Mouse (Mus musculus) cerebellum, postnatal 10 days (tissue): Measurements from ENCODE around the gene Uck1.

Experiments used
- DNase-seq, 2 experiments: peaks; one replicate each; pipeline ENCODE4 v3.0.0; 2021; ENCODE audit warnings: mixed read lengths in 2 of 2

Uck1 gene

DNA sequence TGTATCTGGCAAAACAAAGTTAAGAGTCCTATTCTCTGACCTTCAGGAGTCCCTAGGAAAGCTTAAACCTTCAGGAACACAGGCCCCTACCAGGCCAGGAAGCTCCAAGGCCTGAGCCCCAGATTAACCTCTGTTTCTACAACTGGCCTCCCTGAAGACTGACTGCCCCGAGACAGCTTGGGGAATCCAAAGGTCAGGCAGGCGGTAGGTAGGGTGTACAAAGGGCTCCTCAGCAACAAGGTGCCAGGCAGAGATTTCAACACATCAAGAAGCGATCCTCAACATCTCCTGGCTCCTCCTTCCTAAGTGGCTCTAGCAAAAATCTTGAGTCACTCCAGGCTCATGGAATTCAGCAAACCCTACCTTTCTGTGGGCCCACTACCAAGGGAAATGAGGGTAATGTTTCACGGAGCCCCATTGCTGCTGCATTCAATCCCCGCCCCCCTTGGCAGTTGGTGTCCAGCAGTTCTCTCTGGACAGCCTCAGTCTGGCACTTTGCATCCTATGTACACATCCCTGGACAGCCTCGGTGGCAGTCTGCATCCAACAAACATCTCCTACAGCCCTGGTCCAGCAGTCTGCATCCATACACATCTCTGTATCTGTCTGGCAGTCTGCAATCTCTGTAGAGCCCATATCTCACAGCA is 949 bp downstream of the Uck1 start:
- DNase-seq: no peak

DNA sequence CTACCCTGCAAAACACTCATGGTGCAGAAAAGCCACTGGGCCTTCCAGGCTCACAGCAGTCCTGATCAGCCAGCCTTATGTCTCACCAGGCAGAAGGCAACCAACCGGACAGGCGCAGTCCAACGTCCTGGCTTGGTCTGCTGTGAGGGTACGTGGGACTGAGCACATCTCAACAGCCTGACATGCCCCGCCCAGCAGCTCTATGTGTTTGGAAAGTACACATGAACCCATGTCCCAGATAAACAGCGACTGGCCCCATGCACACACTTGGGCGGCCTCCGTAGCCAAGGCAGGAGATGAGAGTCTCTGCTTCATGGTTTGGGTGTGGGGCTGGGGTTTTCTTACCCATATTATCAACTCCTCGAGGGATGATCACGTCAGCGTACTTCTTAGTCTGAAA is 3.7 kb downstream of the Uck1 start:
- no peak for DNase-seq

- DNase-seq: no peak
Observed at GRCm38 (mm10) chr2:32254563-32254962, 5.4 kb downstream of the Uck1 start.

DNA sequence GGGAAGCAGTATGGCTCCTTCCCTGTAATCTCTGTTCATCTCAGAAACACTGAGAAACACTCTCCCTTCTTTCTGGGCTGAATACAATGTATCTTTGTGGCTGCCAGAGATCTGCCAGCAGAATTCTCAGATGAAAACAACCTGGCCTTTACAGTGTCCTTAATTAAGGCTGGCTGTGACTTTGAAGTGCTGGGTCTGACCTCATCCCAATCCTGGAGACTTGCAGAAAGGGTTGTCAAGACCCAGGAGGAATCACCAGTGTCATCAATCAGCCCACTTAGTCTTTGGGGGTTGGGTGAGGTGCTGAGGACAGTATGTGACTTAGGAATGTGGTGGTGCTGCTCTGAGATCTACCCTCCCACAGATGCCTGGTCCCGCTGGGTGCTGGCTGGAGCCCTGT is 6.6 kb downstream of the Uck1 start:
- DNase-seq: no peak

DNA sequence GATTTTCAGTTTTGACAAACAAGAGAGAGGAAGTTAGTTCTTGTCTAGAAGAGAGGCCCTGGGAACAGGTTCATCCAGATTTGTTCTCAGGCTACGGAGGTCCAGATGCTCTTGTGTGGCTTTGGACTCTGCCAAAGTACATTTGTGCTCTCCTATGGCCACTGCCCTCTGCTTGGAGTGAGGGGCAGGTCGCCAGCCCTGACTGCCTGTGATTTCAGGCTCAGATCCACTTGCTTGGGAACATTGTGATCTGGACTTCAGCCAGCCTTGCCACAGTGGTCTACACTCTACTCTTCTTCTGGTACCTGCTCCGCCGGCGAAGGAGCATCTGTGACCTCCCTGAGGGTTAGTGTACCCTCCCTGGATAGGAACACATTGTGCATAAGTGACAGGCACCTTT is 7.3 kb downstream of the Uck1 start:
- no peak for DNase-seq

DNA sequence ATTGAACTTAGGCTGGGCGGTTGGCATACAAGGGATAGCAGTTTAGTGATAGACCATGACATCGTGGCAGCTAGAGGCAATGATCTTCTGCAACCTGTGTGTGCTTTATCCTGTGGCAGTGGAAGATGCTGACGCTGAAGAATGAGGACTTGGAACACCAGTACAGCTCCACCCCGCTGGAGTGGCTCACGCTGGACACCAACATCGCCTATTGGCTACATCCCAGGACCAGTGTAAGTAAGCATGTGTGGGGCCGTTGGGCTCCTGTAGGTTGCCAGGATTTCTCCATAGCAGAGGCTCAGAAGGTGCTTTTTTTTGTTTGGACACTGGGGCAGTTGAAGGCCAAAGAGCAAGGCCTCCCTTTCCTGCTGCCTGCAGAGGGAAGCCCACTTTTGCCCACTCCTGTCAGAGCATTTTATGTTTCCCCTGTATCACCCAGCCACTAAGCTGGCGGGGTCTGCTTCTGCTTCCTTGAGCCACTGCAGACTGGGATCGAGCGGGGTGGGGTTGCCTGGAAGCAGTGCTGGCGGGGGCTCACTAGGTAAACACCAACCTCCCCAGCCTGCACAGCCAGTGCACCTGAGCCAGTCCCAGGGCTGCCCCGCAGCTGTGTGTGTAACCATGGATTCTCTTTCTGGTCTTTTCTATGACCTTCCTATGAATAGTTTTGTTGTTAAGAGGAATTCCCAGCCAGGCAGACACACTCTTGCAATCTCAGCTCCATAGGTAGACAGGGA is 8.0 kb downstream of the Uck1 start:
- DNase-seq: no peak

- DNase-seq: no peak
Observed at GRCm38 (mm10) chr2:32248377-32249361, 11.3 kb downstream of the Uck1 start.

DNA sequence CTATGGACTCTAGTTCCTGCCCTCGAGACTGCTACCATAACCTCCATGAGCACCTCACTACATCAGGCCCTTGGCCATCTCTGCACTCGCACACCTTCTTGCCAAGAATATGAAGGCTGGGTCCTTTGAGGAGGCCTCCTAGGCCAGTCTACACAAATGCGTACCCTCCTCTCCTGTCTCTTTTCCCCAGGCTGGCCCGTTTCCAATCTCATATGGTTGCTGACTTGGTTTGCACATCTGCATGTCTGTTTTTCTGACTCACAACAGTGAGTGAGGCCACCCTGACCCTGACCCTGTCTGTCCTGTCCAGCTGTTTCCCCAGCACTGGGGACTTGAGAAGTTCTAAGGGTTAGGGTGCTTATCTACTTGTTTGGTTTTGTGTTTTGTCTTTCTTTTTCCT is 13.2 kb downstream of the Uck1 start:
- no peak for DNase-seq

DNA sequence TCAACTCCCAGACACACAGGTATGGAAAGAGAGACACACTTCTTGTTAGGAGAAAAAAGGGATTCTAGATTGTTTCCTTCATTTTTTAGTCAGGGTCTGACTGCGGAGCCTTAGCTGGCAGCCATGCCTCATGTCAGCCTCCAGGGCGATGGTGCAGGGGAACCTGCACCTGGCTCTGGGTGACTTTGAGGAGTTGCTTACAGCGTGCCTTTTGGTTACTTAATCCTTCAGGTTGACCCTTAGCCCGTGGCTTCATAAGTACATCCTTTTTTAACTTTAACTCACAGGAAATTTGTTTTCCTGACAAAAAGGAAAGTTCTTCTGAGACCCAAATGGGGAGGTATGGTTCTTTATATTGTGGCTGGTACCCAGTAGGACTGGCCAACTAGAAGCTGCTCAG is 17.0 kb downstream of the Uck1 start:
- no peak for DNase-seq

DNA sequence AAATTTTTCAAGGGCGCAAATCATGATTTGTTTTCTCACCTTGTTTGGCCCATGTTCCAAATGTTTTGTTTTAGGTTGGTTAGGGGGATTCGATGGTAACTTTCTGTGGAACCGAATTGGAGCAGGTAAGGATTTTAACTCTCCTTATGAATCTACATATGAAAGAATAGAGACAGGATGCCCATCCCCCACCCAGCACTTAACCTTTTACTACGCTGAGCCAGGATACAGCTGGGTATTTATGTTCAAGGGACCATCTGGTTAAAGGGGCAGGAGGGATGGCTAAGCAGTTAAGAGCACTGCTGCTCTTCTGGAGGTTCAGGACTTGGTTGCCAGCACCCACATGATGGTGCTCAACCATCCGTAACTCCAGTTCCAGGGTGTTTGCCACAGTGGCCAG is 19.4 kb downstream of the Uck1 start:
- DNase-seq: no peak

- DNase-seq: no peak
Observed at GRCm38 (mm10) chr2:32238708-32239435, 21.1 kb downstream of the Uck1 start.

DNA sequence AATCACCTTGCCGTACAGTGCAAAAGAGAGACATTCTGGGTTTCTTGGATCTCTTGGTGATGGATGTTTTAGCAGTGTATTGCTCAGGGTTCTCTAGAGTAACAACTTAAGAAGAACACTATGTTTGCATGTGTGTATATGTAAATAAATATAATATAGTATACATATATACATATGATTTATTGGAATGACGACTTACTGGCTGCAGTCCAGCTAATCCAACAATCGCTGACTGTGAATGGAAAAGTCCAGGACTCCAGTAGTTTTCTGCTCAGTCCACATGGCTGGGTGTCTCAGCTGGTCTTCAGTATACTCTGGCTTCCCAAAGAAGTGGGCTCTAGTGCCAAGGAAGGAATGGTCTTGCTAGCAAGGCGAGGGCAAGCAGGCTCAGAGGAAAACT is 22.4 kb downstream of the Uck1 start:
- DNase-seq: no peak

- DNase-seq: peak; percentile 69 to 72
Observed at GRCm38 (mm10) chr2:32236760-32237487, 23.0 kb downstream of the Uck1 start.

DNA sequence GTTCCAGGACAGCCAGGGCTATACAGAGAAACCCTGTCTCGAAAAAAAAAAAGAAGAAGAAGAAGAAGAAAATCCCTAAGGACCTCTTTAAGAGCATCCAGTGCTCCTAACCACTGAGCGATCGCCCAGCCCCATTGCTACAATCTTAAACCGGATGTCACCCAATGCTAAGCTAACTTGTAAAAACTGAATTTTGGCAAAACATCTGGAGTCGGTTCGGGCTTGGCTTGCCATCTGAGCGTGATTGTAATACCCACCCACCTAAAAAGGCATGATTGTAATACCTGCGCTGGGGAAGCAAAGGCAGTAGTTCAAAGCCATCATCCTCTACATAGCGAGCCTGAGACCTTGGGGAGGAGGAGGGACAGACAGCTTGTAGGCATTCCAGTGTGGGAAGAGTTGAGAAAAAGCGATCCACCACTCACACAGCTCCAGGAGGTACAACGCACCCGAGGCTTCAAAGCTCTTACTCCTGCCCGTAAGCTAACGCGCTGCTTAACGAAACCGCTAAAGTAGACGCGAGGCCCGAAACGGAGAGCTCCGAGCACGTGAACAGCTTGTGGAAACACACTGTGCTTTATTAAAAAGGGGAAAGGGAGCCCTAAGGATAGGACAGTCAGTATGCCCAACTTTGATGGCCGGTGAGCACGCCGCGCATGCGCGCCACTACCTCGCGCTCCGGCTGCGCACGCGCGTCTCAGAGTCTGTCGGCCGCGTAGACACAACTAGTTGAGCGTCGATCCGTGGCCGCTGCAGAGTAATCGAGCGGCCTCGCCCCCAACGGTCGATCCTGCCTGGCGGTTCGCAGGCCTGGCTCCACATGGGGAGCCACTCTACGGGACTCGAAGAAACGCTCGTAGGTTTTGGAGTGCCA is 23.8 kb downstream of the Uck1 start, which contains the start of gene Pomt1:
Pomt1 (plus strand) TSS at position 705 of the 874 bp plus-strand sequence.
- peak; percentile 92 to 95 for DNase-seq

DNA sequence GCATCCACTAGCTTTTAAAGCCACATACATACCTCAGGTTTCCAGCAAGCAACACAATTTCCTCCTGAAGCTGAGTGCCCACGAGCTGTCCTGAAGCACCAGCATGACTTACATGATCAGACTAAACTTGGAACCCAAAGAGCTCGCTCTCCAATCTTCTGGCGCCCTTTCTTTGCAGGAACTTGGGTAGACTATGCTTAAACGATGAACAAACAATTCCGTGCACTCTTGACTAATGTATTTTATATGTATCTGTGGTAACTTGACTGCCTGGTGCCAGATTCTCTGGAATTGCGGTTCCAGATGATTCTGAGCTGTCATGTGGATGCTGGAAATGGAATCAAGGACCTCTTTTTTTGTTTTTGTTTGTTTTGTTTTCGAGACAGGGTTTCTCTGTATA is 24.5 kb downstream of the Uck1 start:
- no peak for DNase-seq

DNA sequence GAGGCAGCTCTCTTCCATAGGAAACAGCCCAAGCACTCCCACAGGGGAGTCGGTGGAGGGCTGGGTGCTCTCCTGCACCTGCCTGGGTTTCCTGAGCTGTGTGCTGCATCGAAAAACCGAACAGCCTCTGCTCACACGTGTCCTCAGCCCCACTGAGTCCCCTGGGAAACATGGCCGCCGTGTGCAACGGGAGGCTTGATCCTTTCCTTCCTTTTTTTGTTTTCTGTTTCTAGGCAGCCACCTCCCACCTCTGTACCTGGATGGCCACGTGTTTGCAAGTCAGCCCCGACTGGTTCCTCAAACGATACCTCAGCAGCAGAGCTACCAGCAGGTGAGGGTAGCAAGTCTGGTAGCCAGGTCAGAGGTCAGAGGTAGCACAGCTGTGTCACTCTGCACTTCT is 37.9 kb downstream of the Uck1 start:
- DNase-seq: no peak

GRCm38 (mm10) chr2:32221577-32221976 is 38.4 kb downstream of the Uck1 start:
- no peak for DNase-seq

DNA sequence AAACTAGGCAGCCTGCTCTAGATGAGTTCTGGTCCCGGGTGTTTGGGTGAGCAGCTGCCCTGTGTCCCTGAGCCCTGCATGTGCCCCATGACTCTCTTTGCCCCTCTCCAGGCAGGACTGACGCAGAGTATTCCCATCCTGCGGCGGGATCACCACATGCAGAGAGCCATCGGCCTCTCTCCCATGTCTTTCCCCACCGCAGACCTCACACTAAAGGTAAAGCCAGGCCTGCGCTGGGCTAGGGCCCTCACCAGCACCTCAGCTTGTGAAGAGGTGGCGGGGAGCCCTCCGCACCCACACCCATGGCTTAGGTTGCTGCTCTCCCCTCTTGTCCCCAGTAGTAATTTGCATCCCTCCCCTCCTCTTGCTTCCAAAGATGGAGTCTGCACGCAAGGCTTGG is 39.0 kb downstream of the Uck1 start:
- no peak for DNase-seq

GRCm38 (mm10) chr2:32220021-32220420 is 39.9 kb downstream of the Uck1 start:
- no peak for DNase-seq

DNA sequence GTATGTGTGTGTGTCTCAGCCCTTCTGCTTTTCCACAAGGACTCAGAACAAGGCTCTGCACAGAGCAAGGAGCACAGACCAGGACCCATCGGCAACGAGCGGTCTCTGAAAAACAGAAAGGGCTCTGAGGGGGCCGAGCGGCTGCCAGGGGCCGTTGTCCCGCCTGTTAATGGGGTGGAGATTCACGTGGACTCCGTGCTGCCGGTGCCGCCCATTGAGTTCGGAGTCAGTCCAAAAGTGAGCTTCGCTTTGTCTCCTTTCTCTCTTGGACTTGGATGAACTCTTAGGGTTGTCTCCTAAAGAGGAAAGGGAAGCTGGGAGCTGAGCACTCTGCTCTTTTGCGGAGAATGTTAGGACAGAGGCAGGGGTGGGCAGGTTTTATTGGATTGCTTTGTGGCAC is 40.5 kb downstream of the Uck1 start:
- DNase-seq: no peak
